Mouse (Mus musculus) G1E (cell line): Measurements from ENCODE around the gene Irf2. TPM values are rescaled to one million over a fixed set of nuclear protein-coding genes. Genes with fewer than 3 reads are reported as not detected.

Experiments used
- ATAC-seq: 2 replicates; pipeline ENCODE4 v1.8.0; 2016; ENCODE audit warnings: mild to moderate bottlenecking; ENCODE audit not compliant: insufficient number of reproducible peaks, poor library complexity, low FRiP score, severe bottlenecking; ENCODE audit errors: extremely low read depth
- DNase-seq: peaks from one replicate; pipeline ENCODE4 v3.0.0; 2012; ENCODE audit warnings: low spot score
- H3K27me3 ChIP-seq: 2 replicates; pipeline ENCODE4 v1.6.1; 2012; ENCODE audit warnings: mild to moderate bottlenecking, low read length, inconsistent platforms; ENCODE audit not compliant: insufficient read depth
- H3K36me3 ChIP-seq: replicated peaks from 2 replicates; pipeline ENCODE3; 2012; ENCODE audit warnings: mild to moderate bottlenecking, inconsistent platforms
- H3K4me1 ChIP-seq: 2 replicates; pipeline ENCODE4 v1.6.1; 2012; ENCODE audit warnings: low read depth, low read length, inconsistent platforms, mixed read lengths; ENCODE audit not compliant: insufficient read depth
- H3K4me3 ChIP-seq: 2 replicates; pipeline ENCODE4 v1.5.1; 2012; ENCODE audit warnings: low read depth, mild to moderate bottlenecking, inconsistent platforms, low read length, moderate library complexity, mixed read lengths
- H3K9me3 ChIP-seq: replicated peaks from 2 replicates; pipeline ENCODE4 v1.6.1; 2012; ENCODE audit warnings: inconsistent platforms
- CTCF ChIP-seq: IDR thresholded peaks from 2 replicates; pipeline ENCODE4 v1.5.1; 2012; ENCODE audit warnings: low read depth, low read length, inconsistent platforms, mixed read lengths
- GATA1 ChIP-seq: IDR thresholded peaks from 2 replicates; pipeline ENCODE4 v1.6.1; 2012; ENCODE audit warnings: borderline replicate concordance, low read length, inconsistent platforms, mixed read lengths
- GATA2 ChIP-seq: IDR thresholded peaks from 2 replicates; pipeline ENCODE4 v1.6.1; 2012; ENCODE audit warnings: low read depth, low read length, inconsistent platforms, borderline replicate concordance
- POLR2AphosphoS5 ChIP-seq: IDR thresholded peaks from 2 replicates; pipeline ENCODE4 v1.6.1; 2012; ENCODE audit warnings: low read depth, low read length, inconsistent platforms; ENCODE audit not compliant: insufficient replicate concordance
- TAL1 ChIP-seq: conservative IDR thresholded peaks from 2 replicates; pipeline ENCODE4 v1.6.1; 2012; ENCODE audit warnings: low read depth, low read length, inconsistent platforms, mixed read lengths
- polyA plus RNA-seq: library from polyadenylated mRNA; stranded (reverse); fragments of >175 nt; gene quantifications from 2 replicates; pipeline ENCODE4 v1.2.3, GENCODE M21; 2012
- total RNA-seq, 2 experiments: library from RNA; stranded (forward) in 1 of 2; stranded (reverse) in 1 of 2; fragments of 200-1000 nt in 1 of 2; fragments of >200 nt in 1 of 2; fragmentation: Nextera tagmentation in 1 of 2; gene quantifications; 2 replicates each; pipeline ENCODE4 v1.2.3; 2014 to 2017

Gene Irf2
- total and polyA plus RNA-seq, 3 experiments = 13.4 to 111 (median 16.3) TPM

DNA sequence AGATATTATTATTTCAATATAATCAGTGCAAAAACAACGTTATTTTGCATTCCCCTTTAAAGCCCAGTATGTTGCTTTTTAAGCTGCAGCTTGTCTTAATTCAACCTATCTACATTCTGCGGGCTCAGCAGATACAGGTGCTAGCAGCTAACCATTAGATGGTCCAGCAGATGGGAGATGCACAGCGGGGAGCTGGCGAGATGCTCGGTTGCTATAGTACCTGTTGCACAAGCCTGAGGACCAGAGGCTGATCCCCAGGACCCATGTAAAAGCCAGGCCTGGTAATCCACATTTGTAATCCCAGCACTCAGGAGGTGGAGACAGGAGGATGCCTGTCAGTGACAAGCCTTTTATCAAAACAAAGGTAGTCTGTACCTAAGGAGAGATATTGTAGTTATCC, 10.5 kb downstream of the Irf2 start:
- Histone ChIP-seq H3K36me3 (peaks cover 48% of the 10 kb centered on the region), H3K4me3 (no peak overlapping the region), H3K27me3 (no peaks in the 10 kb centered on the region), H3K9me3 (no peaks in the 10 kb centered on the region), H3K4me1 (peaks cover 55% of the 10 kb centered on the region)
- DNase-seq (no peak), ATAC-seq (no peak)
- TF ChIP-seq TAL1 (no peak), GATA2 (no peak), GATA1 (no peak), POLR2AphosphoS5 (no peak), CTCF (no peak)

DNA sequence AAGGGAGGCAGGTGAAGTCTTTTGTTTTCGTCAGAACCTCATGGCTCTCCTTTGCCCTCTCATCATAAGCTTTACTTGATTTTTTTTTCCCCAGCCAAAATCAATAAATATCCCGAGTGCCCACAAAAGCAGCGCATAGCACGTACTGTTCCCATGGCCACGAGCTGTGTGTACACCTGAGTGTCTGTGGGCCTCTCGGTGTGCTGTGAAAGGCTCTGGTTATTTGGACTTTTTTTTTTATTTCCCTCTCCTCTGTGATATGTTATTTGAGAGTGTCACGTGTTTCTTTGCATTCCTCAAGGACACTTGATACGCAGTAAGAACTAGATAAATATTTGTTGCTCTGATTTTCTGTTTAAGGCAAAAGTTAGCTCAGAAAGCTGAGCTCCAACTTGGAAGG, 11.0 kb downstream of the Irf2 start:
- H3K27me3 ChIP-seq = no peaks in the 10 kb centered on the region
- TF ChIP-seq POLR2AphosphoS5 (no peak), TAL1 (no peak)
- H3K4me1 ChIP-seq = peaks cover 56% of the 10 kb centered on the region
- ATAC-seq (no peak), DNase-seq (no peak)
- no peaks in the 10 kb centered on the region for H3K9me3 ChIP-seq
- no peak overlapping the region for H3K4me3 ChIP-seq
- H3K36me3 ChIP-seq = peaks cover 46% of the 10 kb centered on the region

DNA sequence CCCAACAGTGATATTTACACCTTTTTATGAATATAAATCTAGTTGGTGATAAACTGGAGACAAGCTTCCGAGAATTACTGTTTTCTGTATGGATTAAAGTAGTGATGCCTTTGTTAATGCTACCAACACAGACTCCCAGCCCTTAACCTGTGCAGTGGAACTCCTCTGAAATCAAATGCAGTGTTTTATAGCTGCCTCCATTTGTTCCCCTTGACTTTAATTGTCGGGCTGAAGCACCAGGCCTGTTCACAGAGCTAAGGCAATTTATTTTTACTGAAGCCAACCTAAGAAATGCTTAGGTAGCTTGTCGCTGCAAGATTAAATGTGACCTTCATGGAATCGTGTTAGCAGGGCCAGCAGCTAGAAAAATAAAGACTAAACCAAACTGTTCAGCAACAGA, 11.6 kb downstream of the Irf2 start:
- peaks cover 57% of the 10 kb centered on the region for H3K4me1 ChIP-seq
- no peaks in the 10 kb centered on the region for H3K9me3 ChIP-seq
- H3K27me3 ChIP-seq = no peaks in the 10 kb centered on the region
- ATAC-seq (no peak), DNase-seq (no peak)
- H3K4me3 ChIP-seq = no peak overlapping the region
- no peak for TF ChIP-seq GATA2
- no peak for TF ChIP-seq POLR2AphosphoS5
- no peak for TF ChIP-seq CTCF
- no peak for TF ChIP-seq TAL1
- no peak for TF ChIP-seq GATA1
- H3K36me3 ChIP-seq = peaks cover 44% of the 10 kb centered on the region

DNA sequence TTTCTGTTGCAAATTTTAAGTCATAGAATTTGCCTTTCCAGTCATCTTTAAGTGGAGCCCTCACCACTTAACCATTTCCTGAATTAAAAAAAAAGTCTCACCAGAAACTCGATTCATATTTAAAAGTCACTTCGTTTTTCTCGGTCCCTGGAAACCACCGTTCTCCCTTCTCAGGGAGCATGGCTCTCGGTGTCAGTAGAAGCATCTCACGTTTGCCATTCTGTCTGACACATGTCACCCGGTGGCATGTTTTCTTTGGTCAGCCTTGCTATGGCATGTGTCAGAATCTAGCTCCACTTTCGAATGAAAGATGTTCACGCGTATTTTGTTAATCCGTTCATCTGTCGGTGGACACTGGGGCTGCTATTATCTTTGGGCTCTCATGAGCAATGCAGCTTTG, 13.5 kb downstream of the Irf2 start:
- Histone ChIP-seq H3K36me3 (peaks cover 45% of the 10 kb centered on the region), H3K27me3 (no peaks in the 10 kb centered on the region), H3K9me3 (no peaks in the 10 kb centered on the region), H3K4me1 (peaks cover 56% of the 10 kb centered on the region), H3K4me3 (no peak overlapping the region)
- DNase-seq (no peak), ATAC-seq (no peak)
- TF ChIP-seq TAL1 = no peak
- TF ChIP-seq CTCF = no peak
- no peak for TF ChIP-seq GATA1
- no peak for TF ChIP-seq GATA2
- no peak for TF ChIP-seq POLR2AphosphoS5

DNA sequence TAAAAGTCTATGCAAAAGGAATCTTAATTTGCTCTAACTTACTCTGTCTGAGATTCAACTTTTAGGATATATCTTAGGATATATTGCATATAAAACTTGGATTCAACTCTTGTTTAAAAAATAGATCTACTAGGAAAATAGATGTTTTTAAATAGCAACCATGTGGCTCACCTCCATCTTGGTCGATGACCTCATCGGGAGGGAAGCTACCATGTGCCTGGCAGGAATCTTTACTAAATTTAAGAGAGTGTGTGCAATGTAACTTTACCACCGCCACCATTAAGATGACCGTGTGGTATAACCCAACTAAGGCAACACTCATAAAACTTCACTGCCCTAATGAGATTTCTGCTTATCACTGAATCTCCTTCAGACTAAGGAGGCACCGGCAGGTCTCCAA, 14.8 kb downstream of the Irf2 start:
- Histone ChIP-seq H3K27me3 (no peaks in the 10 kb centered on the region), H3K4me3 (no peak overlapping the region), H3K36me3 (peaks cover 42% of the 10 kb centered on the region), H3K9me3 (no peaks in the 10 kb centered on the region), H3K4me1 (peaks cover 58% of the 10 kb centered on the region)
- TF ChIP-seq GATA2 = no peak
- TF ChIP-seq CTCF = no peak
- DNase-seq = no peak
- no peak for ATAC-seq

DNA sequence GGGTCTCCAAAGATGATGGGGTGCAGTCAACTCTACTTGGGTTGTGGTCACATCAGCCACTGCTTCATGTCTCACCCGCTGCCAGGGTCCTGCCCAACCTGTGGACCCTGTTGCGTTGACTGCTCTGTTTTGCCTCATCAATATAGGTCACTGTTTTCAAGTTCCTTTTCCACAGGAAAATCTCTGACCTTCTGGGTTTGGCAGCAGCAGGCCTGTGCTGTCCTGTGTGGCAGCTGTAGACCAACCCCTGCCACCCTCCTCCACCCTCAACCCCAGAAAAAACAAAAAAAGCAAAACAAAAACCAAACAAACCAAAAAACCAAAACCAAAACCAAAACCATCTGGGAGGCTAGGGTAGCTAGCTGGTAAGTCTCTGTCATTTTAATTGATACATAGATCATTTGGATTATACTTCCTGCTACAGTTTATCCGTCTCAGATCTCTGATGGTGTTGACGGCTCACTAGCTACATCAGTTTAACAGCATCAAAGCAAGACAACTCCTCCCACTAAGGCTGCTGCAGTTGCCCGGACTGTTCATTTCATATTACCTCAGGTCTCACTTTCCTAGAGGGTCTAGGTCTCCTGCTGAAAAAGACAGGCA, 16.3 kb downstream of the Irf2 start:
- peaks cover 70% of the 10 kb centered on the region for H3K4me1 ChIP-seq
- DNase-seq (no peak), ATAC-seq (no peak)
- peaks cover 43% of the 10 kb centered on the region for H3K36me3 ChIP-seq
- no peaks in the 10 kb centered on the region for H3K27me3 ChIP-seq
- H3K9me3 ChIP-seq = no peaks in the 10 kb centered on the region
- no peak overlapping the region for H3K4me3 ChIP-seq
- TF ChIP-seq GATA2 (no peak), CTCF (no peak), TAL1 (no peak), POLR2AphosphoS5 (no peak), GATA1 (no peak)

DNA sequence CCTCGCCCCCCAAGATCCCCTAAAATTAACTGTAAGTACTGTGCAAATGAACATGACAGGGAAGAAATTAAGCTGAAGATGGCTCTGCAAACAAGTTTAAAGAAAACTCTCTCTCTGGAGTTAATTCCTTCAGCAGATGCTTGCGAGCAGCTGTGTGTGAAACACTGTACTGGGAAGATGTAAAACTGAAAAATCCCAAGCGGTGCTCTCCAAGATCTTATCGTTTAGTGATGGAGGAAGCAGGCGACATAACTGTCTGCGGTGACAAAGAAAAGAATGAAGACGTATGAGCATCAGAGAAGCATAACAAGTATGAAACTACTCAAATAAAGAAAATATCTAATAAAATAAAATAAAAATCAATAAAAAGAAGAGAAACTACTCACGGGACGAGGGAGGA, 18.1 kb downstream of the Irf2 start:
- Histone ChIP-seq H3K27me3 (no peaks in the 10 kb centered on the region), H3K4me1 (peaks cover 77% of the 10 kb centered on the region), H3K9me3 (no peaks in the 10 kb centered on the region), H3K4me3 (no peak overlapping the region), H3K36me3 (peaks cover 44% of the 10 kb centered on the region)
- TF ChIP-seq CTCF (no peak), GATA1 (no peak), POLR2AphosphoS5 (no peak), TAL1 (no peak), GATA2 (no peak)
- no peak for DNase-seq
- no peak for ATAC-seq
